Mouse (Mus musculus): Measurements from ENCODE around the gene Ppargc1a.
A peak's percentile ranks its signal among the peaks of the same experiment; 100 is the strongest.

Ppargc1a gene

GRCm38 (mm10) chr5:51567659-51568058 lies at the start of gene Ppargc1a:
Ppargc1a (minus strand) TSS chr5:51567726.
- no peak for DNase-seq (ENCODE audit: low spot score)

- no peak for DNase-seq (ENCODE audit: low spot score)
These were observed 49.4 kb upstream of the Ppargc1a start for GRCm38 (mm10) chr5:51616877-51617276.

GRCm38 (mm10) chr5:51612049-51612448 lies 44.5 kb upstream of the Ppargc1a start:
- no peak for DNase-seq (ENCODE audit: low spot score)

- no peak for DNase-seq (ENCODE audit: low spot score)
These were observed 40.4 kb upstream of the Ppargc1a start for GRCm38 (mm10) chr5:51607686-51608480.

- DNase-seq (ENCODE audit: low spot score) = no peak
These were observed 32.0 kb upstream of the Ppargc1a start for GRCm38 (mm10) chr5:51599549-51599948.

- DNase-seq (ENCODE audit: low spot score) = peak; percentile 65
These were observed 28.1 kb upstream of the Ppargc1a start for GRCm38 (mm10) chr5:51595644-51596043.

GRCm38 (mm10) chr5:51592206-51592605 lies 24.7 kb upstream of the Ppargc1a start:
- no peak for DNase-seq (ENCODE audit: low spot score)

- DNase-seq (ENCODE audit: low spot score) = no peak
These were observed 24.1 kb upstream of the Ppargc1a start for GRCm38 (mm10) chr5:51591537-51592154.

- no peak for DNase-seq (ENCODE audit: low spot score)
These were observed 18.7 kb upstream of the Ppargc1a start for GRCm38 (mm10) chr5:51586187-51586586.

GRCm38 (mm10) chr5:51584987-51585386 lies 17.5 kb upstream of the Ppargc1a start:
- DNase-seq (ENCODE audit: low spot score) = no peak

- DNase-seq (ENCODE audit: low spot score) = no peak
These were observed 16.7 kb upstream of the Ppargc1a start for GRCm38 (mm10) chr5:51584186-51584585.

- no peak for DNase-seq (ENCODE audit: low spot score)
These were observed 16.1 kb upstream of the Ppargc1a start for GRCm38 (mm10) chr5:51583632-51584031.

- no peak for DNase-seq (ENCODE audit: low spot score)
These were observed 15.5 kb upstream of the Ppargc1a start for GRCm38 (mm10) chr5:51583030-51583429.

GRCm38 (mm10) chr5:51582618-51583017 lies 15.1 kb upstream of the Ppargc1a start:
- no peak for DNase-seq (ENCODE audit: low spot score)

- no peak for DNase-seq (ENCODE audit: low spot score)
These were observed 10.1 kb upstream of the Ppargc1a start for GRCm38 (mm10) chr5:51577594-51577993.

GRCm38 (mm10) chr5:51573770-51574169 lies 6.2 kb upstream of the Ppargc1a start:
- DNase-seq (ENCODE audit: low spot score) = no peak

GRCm38 (mm10) chr5:51568198-51568690 lies 718 bp upstream of the Ppargc1a start:
- DNase-seq (ENCODE audit: low spot score) = no peak

GRCm38 (mm10) chr5:51565672-51566071 lies 1.9 kb downstream of the Ppargc1a start:
- DNase-seq (ENCODE audit: low spot score) = no peak

- no peak for DNase-seq (ENCODE audit: low spot score)
These were observed 2.5 kb downstream of the Ppargc1a start for GRCm38 (mm10) chr5:51565038-51565437.

- DNase-seq (ENCODE audit: low spot score) = no peak
These were observed 4.0 kb downstream of the Ppargc1a start for GRCm38 (mm10) chr5:51563574-51563973.

GRCm38 (mm10) chr5:51557607-51558278 lies 9.8 kb downstream of the Ppargc1a start:
- no peak for DNase-seq (ENCODE audit: low spot score)

GRCm38 (mm10) chr5:51553671-51554070 lies 13.9 kb downstream of the Ppargc1a start:
- DNase-seq (ENCODE audit: low spot score) = no peak

GRCm38 (mm10) chr5:51553251-51553650 lies 14.3 kb downstream of the Ppargc1a start:
- DNase-seq (ENCODE audit: low spot score) = no peak

All from ovary, adult 18-20 months (tissue).